Mouse (Mus musculus) cerebellum, adult 11 months (tissue): Measurements from ENCODE around the gene Rtn4r.

ENCODE experiments used
- DNase-seq: peaks from one replicate; pipeline ENCODE4 v3.0.0; 2022

Gene Rtn4r

DNA sequence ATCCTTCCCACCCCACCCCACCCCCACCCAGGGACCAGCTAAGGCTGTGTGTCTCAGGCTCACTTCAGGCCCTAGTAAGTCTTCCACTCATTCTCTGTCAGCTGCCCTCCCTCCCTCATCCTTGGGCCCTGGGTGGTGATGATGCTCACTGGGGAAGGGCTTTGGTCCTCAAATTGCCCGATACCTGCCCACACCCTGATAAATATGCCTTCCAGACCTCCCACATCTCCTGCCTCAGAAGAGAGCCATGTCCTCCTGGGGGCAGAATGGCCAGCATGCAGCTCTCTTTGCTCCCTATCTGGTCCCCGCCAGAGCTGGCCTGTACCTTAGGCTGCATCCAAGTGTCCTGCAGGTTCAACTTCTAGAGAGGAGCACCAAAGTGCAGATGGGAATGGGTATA lies 2.3 kb upstream of the Rtn4r start:
- no peak for DNase-seq

DNA sequence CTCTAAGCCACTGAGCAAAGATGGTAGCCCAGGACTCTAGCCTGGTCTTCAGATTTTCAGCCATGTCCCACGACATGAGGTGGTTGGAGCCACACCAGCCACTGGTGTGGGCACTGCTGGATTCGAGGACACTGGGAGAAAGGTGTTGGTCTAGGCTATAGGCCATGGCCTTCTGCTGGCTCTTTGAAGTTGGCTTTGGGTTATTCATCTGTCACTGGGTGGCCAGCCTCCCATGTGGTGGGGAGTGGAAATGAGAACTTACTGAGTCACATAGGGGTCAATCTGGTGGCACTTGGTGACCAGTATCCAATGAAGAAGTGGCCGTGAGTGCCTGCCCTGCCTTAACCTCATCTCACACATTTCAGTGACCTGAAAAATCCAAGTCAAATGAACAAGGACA lies 1.2 kb upstream of the Rtn4r start:
- DNase-seq, result no peak

DNA sequence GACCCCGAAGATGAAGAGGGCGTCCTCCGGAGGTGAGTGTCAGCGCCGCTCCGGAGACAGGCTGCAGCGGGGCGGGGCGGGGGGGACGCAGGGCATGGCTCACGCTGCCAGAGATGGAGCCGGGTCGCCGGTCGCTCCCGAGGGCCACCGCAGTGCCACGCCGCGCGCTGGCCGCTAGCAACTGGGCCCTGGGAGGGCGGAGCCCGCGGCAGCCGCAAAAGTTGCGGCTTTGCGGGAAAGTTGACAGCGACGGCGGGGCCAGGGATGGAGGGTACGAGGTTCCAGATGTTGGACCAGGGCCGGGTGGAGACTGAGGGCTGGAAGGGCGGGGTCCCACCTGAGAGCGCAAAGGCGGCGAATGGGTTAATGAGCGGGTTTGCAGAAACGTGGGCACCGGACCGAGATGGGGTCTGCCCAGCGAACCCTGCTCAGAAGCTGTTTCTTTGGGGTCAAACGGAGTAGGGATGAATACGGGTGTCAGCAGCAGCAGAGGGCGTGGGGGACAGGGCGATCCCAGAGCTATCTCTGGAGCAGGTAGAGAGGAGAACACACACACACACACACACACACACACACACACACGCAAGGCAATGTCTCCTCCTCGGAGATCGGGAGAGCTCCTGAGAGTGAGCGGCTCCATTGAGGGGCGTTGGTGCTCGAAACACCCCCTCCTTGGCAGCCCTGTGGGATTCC lies 575 bp downstream of the Rtn4r start:
- DNase-seq, result no peak

DNA sequence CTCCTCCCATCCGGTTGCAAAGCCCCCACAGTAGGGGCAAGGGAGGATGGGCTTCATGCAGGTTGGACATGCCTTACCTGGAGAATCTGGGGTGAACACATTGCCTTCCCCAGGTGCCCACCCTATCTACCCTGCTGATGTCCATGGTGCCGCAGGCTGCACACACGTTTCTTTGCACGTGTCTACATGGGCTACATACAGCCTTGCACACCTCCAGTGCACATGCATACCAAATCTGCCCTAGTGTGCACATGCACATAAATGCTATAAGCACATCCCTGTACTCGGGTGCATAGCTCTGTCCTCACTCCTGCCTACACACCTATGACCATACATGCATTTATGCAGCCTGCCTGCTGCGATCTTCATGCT lies 1.1 kb downstream of the Rtn4r start:
- DNase-seq, result no peak

DNA sequence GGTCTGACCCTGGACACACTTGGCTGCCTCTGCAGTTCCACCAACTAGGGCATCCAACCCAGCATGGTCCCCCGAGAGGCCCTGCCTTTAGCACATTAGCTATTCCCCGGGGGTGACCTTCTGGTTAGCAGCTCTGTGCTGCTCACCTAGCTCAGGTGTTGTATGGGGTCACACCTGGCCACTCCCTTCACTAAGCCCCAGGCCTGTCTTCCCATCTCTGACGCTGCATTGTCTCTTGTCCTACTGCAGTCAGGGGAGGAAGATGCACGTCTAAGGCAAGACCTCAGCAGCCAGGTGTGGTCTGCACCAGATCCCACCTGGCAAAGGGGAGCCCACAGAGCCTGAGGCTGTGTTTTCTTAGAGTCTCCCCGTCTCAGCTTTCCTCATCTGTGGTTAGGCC lies 2.0 kb downstream of the Rtn4r start:
- no peak for DNase-seq

DNA sequence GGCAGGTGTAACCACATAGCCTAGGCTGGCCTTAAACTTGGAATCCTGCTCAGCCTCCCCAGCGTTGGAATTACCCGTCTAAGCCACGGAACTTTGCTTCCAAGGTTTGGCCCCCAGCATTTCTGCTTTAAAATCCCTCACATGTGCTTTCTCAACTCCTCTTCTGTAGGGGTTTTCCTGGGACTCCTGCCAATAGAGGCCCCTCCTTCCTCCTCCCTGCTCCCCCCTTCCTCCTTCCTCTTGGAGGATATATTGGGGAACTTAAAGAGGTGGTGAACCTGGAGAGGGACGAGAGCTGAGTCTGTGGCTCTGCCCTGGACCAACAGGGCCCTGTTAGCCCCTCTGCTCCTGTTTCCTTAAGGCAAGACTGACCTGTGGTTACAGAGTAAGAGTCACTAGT lies 2.8 kb downstream of the Rtn4r start:
- no peak for DNase-seq

DNA sequence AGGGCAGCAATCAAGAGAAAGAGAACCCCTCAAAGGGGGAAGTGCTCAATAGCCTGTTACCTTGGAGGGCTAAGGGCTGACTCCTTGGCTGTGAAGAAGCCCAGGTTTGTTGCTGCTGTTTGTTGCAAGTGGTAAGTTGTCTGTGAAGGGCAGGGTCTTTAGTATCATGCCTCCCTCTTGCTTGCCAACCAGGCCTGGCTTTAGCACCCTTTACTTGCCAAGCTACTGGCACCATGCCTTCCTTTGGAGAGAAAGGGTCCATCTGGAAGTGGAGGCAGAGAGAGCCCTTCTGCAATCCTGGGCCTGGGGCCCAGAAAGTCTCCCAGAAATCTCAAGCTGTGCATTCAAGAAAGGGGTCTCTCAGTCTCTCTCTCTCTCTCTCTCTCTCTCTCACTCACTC lies 3.3 kb downstream of the Rtn4r start:
- DNase-seq, result no peak

DNA sequence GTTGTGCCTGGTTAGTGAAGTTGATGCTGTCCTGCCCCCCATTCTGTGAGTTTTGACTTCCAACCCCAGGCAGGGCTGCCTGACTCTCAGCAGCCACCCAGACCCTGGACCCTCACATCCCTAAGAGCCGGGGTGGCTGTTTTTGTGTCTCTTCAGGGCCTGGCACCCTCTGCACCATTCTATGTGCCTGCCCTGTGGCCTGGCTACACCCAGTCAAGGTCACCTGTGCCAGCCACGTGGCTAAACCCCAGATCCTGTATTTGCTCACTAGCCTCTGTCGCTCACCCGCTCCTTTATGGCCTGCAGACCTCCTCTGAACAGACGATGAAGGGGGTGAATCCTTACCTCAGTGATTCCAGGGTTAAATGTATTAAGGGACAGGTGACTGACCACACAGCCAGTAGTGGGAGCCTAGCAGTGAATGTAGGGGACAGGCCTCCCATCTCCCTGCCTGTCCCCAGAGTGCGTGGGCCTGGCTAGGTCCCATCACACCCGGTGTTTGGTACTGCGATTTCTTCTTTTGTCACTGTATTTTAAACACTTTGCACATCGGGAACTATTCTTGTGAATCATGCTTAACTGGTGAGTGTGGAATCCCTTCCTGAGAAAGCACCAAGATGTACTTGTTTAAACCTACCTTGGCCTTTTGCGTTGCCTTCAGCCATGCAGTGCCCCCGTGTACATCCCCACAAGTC lies 4.0 kb downstream of the Rtn4r start:
- no peak for DNase-seq

DNA sequence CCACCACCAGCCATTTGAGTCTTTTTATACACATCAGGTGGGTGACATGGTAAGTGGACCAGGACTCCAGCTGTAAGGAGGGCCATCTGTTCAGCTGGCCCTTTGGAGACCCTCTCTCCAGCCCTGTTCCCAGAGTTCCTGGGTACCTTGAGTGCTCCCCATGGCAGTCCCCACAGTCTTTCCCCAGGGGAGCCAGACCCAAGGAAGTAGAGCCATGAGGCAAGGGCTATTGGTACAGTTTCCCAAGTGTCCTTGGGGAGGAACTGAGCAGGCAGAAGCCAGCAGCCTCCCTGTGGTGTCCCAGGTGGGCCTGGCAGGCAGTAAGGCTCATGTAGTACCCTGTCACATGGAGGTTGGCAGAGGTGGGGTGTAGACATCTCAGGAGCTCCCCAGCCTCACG lies 4.6 kb downstream of the Rtn4r start:
- no peak for DNase-seq

DNA sequence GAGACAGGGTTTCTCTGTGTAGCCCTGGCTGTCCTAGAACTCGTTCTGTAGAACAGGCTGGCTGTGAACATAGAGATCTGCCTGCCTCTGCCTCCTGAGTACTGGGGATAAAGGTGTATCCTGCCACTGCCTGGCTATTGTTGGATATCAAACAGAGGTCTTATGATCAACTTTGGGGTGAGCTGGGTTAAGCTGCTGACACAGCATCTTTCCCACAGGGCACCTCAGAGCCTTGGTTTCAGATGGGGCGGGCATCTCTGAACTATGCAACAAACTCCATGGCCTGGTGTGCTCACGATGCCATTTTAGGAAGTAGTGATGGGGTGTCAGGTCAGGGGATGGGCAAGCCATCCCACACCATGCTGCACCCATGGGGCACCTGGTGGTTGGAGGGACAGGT lies 5.1 kb downstream of the Rtn4r start:
- DNase-seq, result no peak

DNA sequence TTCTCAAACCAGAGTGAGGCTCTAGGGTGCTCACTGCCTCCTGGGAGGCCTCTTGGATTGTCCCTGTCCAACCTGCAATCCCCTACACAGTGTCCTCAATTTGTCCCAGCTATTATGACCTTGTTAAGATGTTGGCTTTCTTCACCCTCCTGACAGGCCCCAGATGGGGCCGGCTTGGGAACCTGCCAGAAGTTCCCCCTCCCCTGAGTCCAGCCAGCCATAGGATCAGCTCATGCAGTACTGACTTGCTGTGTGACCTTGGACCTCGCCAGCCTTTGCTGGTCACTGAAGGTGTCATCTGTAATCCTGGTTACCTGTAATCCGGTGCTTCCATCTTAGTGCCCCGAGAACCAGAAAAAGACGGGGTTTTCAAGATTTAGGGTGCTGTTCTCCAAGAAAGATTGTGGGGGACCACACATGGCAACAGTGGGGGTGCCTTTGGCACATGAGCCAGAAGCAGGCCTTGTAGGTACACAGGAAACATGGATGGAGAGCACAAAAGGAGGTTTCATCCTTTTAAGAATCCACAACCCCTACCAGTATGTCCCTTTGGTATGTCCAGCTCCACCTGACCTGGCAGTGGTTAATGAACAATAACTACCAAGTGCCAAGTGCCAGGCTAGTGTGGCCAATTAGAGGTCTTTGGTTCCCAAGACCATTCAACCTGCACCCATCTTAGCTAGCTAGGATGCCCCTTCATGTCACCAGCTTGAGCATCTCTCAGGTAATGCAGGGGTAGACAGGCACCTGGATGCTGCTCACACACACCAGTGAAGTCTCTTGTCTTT lies 5.9 kb downstream of the Rtn4r start:
- DNase-seq, result no peak

DNA sequence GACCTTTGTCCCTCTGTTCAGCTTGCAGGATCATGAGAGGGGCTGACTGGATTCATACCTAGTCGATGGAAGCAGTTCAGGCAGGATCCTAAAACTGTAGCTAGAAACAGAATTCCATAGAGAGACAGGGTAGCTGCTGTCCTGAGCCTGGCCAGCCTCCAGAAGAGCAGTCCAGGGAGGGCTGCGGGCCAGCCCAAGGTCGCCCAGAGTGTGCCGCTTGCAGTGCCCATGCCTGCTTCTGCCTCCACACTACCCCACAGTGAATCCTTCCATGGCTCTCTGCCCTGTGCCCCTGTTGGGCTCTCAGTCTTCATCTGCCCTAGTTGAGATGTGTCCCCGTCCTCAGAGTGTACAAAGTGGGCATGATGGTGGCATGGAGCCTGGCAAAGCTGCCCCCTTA lies 7.8 kb downstream of the Rtn4r start:
- DNase-seq, result peak; percentile 86

DNA sequence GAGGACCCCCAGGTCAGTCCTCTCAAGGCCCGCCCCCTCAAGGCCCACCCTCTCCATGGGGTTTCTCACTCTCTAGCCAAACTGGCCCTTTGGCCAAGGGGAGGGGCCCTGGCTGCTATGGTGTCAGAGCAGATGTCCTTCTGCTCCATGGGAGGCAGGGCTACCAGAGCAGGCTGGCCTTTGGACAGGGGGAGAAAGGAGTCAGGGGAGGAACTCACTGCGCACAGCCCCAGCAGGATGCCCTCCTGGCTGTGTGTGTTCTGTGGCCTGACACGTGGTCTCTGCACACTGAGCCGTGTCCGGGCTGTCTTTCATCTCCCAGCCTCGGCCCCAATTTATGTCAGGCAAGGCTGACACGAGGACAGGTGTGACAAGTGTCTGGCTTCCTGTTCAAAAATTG lies 8.6 kb downstream of the Rtn4r start:
- peak; percentile 73 for DNase-seq

DNA sequence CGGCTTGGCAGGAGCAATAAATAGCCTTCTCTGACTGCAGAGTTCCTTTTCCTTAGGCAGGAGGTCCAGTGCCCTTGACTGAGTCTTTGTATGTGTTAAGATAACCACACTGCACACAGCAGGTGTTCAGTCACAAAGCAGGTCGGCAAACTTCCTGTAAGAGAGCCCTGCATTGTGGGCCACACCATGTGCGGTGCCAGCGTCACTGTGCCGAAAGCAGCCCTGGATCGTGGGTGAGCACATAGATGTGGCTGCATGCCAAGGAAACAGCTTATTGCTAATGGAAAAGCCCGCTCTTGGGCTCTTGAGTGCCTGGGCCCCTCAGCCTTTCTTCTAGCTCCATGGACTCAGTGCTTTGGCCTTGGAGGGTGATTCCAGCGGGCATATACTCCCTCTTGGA lies 16.8 kb downstream of the Rtn4r start:
- no peak for DNase-seq

DNA sequence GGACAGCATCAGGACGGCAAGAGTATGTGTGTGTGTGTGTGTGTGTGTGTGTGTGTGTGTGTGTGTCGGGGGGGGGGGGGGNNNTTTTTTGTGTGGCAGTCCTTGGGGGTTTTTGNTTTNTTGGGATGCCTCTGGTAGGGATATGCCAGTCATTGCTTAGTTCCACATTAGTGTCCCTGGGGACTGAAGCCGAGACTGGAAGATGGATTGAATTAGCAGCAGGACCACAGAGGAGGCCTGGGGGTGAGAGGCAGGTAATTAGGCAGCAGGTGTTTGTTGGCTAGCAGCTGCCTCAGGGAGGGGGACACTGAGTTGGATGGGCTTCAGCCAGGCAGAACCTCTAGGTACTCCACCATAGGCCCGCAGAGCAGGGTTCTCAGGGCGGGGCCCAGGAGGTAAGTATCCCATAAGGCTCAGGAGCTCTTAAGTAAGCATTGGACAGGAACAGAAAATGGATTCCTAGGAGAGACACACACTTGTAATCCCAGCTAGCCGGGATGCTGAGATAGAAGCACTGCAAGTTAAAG lies 18.0 kb downstream of the Rtn4r start:
- no peak for DNase-seq

DNA sequence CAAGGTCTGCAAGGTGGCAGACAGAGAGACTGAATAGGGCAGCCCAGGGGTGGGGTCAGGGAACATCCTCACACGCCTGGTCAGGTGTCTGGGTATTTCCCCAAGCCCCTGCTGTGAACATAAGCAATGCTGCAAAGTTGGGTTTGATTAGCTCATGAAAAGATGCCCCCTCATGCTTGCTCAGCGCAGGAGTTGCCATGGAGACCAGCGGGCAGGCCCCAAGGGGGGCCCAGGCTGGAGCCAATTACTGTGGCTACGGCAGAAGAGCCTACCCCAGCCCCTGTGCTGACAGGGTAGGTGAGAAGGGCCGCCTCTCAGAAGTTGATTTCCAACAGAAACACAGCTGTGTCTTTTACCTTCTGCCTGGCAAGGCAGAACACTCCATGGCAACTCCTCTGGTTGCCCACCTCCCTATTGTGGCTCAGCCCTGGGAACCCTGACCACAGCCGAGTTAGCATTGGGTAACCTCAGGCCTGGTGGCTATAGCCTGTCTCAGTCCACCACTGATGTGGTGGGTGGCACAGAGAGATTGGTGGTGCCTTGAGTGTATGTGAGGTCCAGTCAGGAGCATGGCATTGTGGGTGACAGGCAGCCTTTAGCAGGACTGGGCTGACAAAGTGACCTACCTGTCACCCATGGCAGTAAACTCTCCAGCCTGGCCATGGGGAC lies 20.9 kb downstream of the Rtn4r start:
- no peak for DNase-seq

DNA sequence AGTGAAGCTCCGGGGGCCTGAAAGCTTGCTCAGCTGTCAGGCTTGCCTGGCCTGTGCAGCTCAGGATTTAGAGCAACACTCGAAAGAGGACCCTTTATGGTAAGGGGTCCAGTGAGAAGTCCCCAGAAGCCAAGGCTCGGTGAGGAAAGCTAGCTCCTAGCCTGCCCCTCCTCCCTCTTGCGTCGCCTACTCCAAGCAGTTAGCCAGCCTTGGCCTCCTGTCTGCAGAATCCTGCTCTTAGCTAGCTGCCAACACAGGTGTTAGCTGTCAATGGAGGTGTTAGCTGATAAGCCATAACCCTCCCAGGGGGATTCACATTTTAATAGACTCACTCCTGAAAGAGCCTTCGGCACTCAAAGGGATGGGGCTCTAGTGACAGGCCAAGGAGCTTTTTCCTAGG lies 21.8 kb downstream of the Rtn4r start:
- no peak for DNase-seq

DNA sequence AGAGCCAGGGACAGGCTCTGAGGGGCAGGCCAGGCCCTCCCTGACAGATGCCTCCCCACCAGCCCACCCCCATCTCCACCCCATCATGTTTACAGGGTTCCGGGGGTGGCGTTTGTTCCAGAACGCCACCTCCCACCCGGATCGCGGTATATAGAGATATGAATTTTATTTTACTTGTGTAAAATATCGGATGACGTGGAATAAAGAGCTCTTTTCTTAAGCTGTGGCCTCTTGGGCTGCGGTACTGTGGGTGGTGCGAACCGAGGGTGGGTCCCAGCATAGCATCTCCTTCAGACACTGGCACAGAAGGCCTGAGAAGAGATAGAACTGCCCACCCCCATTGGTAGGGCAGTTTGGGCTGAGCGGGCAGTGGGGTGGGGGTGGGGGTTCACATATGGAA lies 24.7 kb downstream of the Rtn4r start:
- no peak for DNase-seq

DNA sequence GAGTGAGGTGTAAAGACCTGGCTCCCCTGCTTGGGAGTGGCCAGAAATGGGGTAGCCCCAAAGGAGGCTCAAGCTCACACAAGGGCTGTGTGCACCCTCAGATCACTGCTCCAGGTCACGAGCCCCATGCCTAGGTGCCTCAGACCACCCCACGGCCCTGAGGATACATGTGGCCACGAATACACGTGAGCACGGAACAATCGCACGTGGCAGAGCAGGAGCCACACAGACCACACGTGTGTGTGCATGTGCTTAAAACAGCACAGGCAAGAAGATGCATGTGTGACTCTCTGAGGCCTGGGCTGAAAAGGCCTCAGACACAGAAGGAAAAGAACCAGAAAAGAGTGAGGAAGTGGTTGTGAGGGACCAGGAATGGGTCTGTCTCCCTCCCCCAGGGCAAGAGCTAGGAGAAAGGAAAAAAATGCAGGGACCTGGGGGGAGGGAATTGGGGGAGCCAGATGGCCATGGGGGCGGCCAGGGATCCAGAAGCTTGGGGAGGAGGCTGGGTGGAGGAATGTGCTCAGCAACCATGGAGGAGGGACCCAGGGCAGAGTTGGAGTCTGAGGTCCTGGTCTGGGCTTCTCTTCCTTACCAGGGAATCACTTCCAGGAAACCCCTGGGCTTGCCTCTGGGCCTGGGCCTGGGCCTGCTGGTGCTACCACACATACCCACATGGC lies 25.5 kb downstream of the Rtn4r start:
- DNase-seq, result no peak

DNA sequence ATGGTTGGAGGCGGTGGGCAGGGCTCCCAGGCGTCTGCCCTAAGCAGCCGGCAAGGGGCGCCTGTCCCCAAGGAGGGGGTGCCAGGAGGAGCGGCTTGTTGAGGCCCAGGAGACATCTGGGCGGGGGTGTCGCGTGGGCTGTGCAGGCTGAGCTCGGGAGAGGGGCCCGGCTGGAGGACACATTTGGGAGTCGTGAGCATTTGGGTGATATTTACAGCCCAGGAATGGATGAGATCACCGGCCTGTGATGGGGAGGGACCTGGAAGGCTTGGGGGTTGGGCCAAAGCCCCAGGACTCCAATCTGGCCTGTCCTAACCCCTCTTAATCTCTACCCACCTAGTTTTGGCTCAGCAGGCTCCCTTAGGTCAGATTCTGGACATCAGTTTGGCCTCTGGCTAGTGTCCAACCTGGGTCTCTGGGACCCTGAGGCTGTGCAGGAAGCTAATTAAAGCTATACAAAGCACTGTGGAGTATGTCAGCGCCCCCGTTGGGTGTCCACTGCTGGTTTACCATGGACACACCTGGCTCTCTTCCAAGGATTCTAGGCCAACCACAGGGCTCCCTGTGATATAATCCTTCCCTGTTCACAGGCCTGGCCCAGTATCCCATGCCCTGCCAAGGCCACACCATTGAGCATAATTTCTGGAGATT lies 27.2 kb downstream of the Rtn4r start:
- peak; percentile 76 for DNase-seq

DNA sequence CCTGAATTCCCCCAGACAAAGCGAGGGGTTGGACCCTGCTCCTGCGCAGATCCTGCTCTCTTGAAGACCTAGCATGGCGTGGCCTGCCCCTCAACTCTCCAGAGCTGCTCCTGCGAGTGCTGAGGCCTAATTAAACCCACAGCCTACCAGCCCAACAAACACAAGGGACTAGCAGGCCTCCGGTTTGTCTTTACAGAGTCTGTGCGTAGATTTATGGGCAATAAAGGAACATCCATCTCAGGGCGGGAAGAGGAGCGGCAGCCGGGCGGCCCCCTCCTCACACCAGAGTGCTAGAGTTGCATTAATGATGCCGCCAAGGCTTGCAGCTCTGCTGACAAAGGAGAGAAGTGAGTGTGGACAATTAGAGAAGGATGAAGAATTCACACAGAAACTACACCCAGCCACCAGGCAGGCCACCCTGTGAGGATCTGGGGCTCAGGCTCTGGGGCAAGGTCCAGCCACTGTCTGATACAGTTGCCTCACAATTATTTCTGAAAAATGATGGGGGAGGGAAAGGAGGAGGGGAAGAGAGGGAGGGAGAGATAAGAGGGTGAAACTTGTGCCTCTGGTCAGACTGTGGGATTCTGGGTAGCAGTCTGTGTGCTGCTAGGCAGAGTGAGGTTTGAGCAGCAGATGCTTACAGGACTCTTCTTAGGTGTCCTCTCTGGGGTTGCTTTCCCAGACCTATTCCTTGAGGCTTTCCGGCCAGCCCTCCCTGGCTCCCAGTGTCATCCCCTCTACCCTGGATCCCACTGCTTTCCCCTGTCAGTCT lies 29.3 kb downstream of the Rtn4r start:
- DNase-seq, result no peak

DNA sequence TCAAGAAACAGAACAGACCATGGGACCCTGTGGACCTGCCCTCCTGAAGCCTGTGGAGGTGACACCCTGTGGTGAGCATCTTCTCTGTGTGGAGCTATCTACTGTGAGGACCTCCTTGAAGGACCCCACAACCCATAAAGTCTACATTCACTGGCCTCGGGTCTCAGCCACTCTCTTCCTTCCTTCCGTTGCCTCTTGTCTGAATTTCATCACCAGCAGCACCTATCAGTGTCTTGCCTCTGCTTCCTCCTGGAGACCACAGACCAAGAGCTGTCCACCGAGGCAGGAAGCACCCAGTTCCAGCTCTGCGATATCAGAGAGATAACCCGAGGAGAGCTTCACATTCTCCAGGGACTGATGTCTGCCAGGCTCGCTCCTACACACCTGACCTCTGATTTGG lies 31.8 kb downstream of the Rtn4r start:
- DNase-seq, result no peak
